Mouse (Mus musculus): ENCODE results near the gene Gm42674. TPM values are rescaled to one million over a fixed set of nuclear protein-coding genes. Genes with fewer than 3 reads are reported as not detected.

The Gm42674 gene
- total RNA-seq, 4 experiments from 2014 or later: not detected

DNA sequence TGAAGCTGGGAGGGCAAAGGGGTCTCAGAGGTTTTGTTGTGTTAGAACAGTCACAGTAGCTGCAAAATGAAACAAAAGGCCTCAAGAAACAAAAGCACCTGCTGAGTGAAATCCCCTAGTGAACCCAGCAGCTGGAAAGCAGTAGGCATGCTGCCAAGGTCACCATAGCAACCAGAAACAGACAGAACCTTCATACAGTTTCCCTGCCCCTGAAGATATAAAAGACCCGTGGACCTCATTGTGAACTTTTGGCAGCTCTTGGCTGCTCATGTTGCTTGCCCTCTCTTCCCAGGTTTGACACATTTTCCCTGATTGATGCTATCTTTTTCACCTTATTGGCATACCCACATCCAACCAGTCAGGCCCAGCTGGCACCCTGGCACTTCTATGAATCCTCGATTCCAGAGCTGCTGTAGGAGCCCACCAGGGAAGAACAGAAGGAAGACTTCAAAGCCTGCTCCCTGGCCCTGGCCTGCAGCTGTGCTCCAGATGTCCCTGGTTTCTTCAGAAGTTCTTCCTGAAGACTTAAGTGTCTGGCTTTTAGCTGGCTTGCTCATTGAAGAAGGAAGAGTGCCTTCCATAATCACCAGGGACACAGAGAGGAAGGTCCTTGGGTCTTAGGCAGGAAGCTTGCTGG is 21.8 kb downstream of the Gm42674 start:
- peak in 1 of 2 experiments; percentile 47 for DNase-seq (ENCODE audit: low spot score in 2 of 2)

DNA sequence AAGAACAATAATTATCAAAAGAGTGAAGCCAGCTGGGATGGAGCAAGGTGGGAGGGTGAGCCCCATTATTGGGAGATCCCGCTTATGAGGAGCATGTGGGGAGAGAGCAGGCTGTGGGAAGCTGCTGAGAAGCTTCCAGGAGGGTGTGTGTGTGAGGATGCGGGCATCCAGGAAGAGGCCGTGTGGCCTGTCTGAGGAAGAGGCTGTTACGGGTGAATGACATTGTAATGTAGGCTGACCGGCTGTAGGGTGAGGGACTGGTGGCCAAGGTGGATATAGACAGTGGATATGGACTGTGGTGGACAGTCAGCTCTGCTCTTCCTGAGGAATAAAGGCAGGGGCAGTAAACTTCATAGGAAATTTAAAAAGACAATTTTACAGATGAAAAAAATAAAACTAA is 23.8 kb downstream of the Gm42674 start:
- no peak for DNase-seq (ENCODE audit: low spot score in 2 of 2)

- no peak for DNase-seq (ENCODE audit: low spot score in 2 of 2)
These were observed 24.7 kb downstream of the Gm42674 start for GRCm38 (mm10) chr3:90626266-90627021.

GRCm38 (mm10) chr3:90627366-90627765 is 25.7 kb downstream of the Gm42674 start:
- no peak for DNase-seq (ENCODE audit: low spot score in 2 of 2)

GRCm38 (mm10) chr3:90627807-90628206 is 26.1 kb downstream of the Gm42674 start:
- DNase-seq (ENCODE audit: low spot score in 2 of 2): no peak

DNA sequence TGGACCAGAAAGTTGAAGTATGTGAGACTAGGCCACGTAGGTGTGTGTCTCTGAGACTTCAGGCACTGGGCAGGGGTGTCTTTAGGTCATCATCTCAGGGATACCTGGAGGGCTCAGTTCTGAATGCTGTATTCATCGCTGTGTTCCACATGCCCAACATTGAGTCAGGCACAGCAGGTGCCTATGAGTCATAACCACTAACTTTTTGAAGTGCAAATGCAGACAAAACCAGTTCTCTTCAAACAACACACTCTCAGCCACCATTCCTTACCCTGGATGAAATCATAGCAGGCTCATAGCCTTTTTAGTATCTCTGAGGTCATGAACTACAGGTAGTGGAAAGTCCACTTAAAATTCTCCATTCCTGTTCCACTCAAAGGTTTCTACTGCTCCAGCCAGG is 27.6 kb downstream of the Gm42674 start:
- no peak for DNase-seq (ENCODE audit: low spot score in 2 of 2)

DNA sequence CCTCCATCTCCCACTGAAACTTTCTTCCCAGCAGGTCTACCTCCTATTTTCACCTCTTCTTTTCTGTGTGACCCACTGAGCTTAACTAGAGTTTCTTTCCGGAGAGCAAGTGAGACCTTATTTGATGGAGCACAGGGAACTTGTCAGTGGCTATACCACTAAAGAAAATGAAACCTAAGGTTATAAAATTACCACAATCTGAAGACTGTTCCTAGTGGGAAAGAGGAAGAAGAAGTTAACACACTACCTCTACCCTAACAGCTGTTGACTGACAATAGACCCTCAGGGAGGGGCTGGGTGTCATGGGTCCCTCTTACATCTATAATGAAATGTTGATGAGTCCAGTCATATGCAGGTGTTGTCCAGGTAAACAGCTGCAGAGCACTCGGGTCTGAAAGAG is 30.3 kb downstream of the Gm42674 start:
- no peak for DNase-seq (ENCODE audit: low spot score in 2 of 2)

DNA sequence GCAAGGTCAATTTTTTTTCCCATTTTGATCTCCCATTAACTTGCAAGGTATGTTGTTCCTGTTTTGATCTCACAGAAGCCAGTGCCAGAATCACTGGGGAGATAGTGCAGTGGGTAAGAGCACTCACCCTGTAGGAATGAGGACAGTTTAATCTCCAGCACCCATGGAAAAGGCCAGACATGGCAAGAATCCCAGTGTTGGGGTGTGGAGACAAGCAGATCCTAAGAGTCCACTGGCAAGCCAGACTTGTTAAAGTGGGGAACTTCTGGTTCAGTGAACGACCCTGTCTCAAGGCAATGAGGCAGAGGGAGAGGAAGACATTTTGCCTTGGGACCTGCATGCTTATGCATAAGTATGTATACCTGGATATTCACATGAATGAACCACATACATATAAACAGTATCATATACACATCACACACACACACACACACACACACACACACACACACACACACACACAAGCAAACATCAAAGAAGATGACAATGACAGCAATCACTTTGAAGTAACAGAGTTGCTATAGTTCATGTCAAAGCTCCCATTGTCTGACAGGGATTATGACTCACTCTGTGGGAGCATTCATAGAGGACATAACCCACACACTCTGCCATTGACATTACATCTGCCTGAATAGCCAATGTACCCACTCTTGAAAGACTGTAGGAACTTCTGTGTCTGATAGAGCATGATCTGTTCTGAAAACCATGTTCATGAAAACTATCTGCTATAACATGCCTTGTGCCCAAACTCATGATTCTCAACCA is 37.0 kb downstream of the Gm42674 start:
- DNase-seq (ENCODE audit: low spot score in 2 of 2): no peak

- no peak for DNase-seq (ENCODE audit: low spot score in 2 of 2)
These were observed 37.9 kb downstream of the Gm42674 start for GRCm38 (mm10) chr3:90639511-90640154.

DNA sequence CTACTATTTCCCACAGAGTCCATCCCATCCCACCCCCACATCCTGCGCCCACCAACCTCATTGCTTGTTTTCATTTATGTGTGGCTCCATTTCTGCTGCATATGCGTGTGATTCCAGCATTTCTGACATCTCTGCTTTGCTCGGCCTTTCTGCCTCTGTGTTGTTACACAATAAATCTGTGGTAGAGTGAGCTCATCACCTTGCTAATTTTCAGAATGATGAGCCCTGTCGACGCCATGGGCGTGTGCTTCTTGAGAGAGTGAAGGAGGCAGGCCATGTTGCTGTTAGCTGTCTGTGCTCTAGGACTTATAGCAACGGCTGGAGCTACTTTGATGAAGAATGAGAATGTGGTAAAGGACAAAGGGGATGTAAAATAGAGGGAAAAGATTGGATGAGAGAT is 39.3 kb downstream of the Gm42674 start:
- no peak for DNase-seq (ENCODE audit: low spot score in 2 of 2)

DNA sequence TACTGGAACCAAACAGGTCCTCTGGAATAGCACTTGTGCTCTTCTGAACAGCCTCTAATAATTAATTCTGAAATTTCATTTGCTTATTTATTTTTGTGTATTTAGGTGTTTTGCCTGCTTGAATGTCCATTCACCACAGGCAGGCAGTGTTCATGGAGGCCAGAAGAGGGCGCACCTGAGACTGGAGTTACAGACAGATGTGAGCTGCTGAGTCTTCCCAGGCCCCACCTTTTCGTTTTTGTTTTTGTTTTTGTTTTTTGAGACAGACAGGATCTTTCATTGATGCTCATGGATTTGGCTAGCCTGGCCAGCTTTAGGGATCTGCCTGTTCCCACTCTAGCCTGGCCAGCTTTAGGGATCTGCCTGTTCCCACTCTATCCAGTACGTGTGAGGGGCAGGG is 42.5 kb downstream of the Gm42674 start:
- DNase-seq (ENCODE audit: low spot score in 2 of 2): peak in 1 of 2 experiments; percentile 30

DNA sequence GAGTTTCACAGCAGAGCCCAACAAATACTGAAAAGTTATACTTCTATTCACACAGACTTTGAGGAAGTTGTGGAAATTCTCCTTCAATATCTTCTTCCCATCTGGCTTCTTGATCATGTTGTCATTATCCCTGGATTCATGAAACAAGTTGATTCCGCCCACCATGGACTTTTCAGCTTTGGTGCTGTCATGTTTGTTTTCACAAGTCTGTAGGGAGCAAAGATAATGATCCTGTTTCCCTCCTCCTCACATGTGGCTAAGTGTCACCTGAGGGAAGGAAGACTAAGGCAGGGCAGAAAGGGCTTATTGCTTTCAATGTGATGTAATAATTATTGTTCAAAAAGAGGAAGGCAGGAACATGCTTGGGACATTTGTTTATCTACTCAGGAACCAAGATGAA is 45.6 kb downstream of the Gm42674 start:
- no peak for DNase-seq (ENCODE audit: low spot score in 2 of 2)

DNA sequence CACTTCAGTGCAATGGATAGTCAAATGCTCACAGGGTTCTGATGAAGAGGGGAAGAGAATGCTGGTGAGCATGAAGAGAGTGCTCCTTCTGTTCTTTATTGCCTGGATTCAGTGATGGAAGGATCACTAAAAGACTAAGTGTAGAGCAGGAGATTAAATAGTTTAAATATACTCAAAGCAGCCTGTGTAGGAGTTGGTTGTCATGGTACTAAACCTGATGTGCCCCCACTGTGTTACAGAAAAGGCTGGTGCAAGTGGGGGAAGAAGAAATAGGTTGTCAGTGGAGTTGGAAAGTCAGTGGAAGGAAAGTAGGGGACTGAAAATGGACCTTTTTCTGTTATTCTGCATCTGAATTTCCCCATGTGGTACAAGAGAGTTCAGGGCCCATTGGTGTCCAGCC is 47.3 kb downstream of the Gm42674 start:
- DNase-seq (ENCODE audit: low spot score in 2 of 2): no peak

- DNase-seq (ENCODE audit: low spot score in 2 of 2): no peak
These were observed 48.1 kb downstream of the Gm42674 start for GRCm38 (mm10) chr3:90649832-90650231.

GRCm38 (mm10) chr3:90652878-90653508 is 51.3 kb downstream of the Gm42674 start:
- peak; percentile 41 to 85 for DNase-seq (ENCODE audit: low spot score in 2 of 2)

- no peak for DNase-seq (ENCODE audit: low spot score in 2 of 2)
These were observed 52.0 kb downstream of the Gm42674 start, which contains the start of gene S100a7a for GRCm38 (mm10) chr3:90653717-90654116. S100a7a (plus strand) TSS chr3:90654017.

Other genes with a start within 250 kb of the Gm42674 start
- gene Slc27a3, start 212.0 kb upstream of the Gm42674 start, total RNA-seq (2022): 10 to 100 TPM in 3 of 4 experiments, 1 to 10 TPM in 1; 9.1 to 12.7 (median 12.1) TPM
- 10 to 100 TPM; 56.4 to 85.0 (median 73.0) TPM for gene Ints3, start 168.3 kb upstream of the Gm42674 start, total RNA-seq (2022)
- 1 to 10 TPM; 5.1 to 6.7 (median 5.8) TPM for gene Npr1, start 136.0 kb upstream of the Gm42674 start, total RNA-seq (2022)
- 10 to 100 TPM; 84.2 to 89.7 (median 87.4) TPM for gene Ilf2, start 125.8 kb upstream of the Gm42674 start, total RNA-seq (2022)
- 10 to 100 TPM; 54.7 to 68.9 (median 63.0) TPM for gene Snapin, start 110.9 kb upstream of the Gm42674 start, total RNA-seq (2022)
- gene Chtop, start 92.4 kb upstream of the Gm42674 start, total RNA-seq (2022): 100 to 1,000 TPM; 146 to 155 (median 153) TPM
- 100 to 1,000 TPM in 2 of 4 experiments, 10 to 100 TPM in 2; 87.1 to 154 (median 123) TPM for gene S100a1, start 87.5 kb upstream of the Gm42674 start, total RNA-seq (2022)
- gene S100a13, start 87.5 kb upstream of the Gm42674 start, total RNA-seq (2022): 10 to 100 TPM; 16.9 to 33.3 (median 24.9) TPM
- 1 to 10 TPM in 1 of 4 experiments, under 1 TPM in 1, not detected in 2; 0.49 to 1.3 TPM for gene S100a14, start 75.0 kb upstream of the Gm42674 start, total RNA-seq (2022)
- gene S100a16, start 64.7 kb upstream of the Gm42674 start, total RNA-seq (2022): 100 to 1,000 TPM in 2 of 4 experiments, 10 to 100 TPM in 2; 69.8 to 134 (median 102) TPM
- 1 to 10 TPM in 3 of 4 experiments, under 1 TPM in 1; 0.35 to 1.8 (median 1.2) TPM for gene S100a3, start 41.3 kb upstream of the Gm42674 start, total RNA-seq (2022)
- not detected for gene S100a2, start 11.7 kb upstream of the Gm42674 start, total RNA-seq (2022)
- 10 to 100 TPM in 1 of 4 experiments, 1 to 10 TPM in 3; 2.7 to 17.2 (median 5.7) TPM for gene S100a4, start 1.9 kb downstream of the Gm42674 start, total RNA-seq (2022)
- not detected for gene S100a5, start 6.6 kb downstream of the Gm42674 start, total RNA-seq (2022)
- gene S100a6, start 11.0 kb downstream of the Gm42674 start, total RNA-seq (2022): 10 to 100 TPM; 22.1 to 95.0 (median 51.5) TPM
- gene S100a7a, start 52.1 kb downstream of the Gm42674 start, total RNA-seq (2022): under 1 TPM in 3 of 4 experiments, not detected in 1; 0.34 to 0.62 (median 0.49) TPM
- 1 to 10 TPM in 1 of 4 experiments, not detected in 3; 1.2 TPM for gene S100a8, start 67.1 kb downstream of the Gm42674 start, total RNA-seq (2022)
- 1 to 10 TPM in 1 of 4 experiments, not detected in 3; 1.1 TPM for gene S100a9, start 93.8 kb downstream of the Gm42674 start, total RNA-seq (2022)
- not detected for gene Pglyrp4, start 125.0 kb downstream of the Gm42674 start, total RNA-seq (2022)
- not detected for gene Gm5849, start 176.0 kb downstream of the Gm42674 start, total RNA-seq (2022)

All from layer of hippocampus, adult 8-10 months (tissue).